Mouse (Mus musculus) cerebellum, adult (tissue): Measurements from ENCODE around the gene Zfp69.

Source experiments
- ATAC-seq: cut with Nextera tagmentation; 2 replicates; pipeline ENCODE4 v1.9.2; 2017; ENCODE audit warnings: mild to moderate bottlenecking, moderate library complexity, mixed read lengths; ENCODE audit not compliant: insufficient number of reproducible peaks, low FRiP score, low TSS enrichment

The Zfp69 gene

GRCm38 (mm10) chr4:120951428-120951973, at the start of gene Zfp69:
Zfp69 (minus strand) TSS chr4:120951699.
- ATAC-seq: peak; percentile 86

GRCm38 (mm10) chr4:121001042-121001441, 49.5 kb upstream of the Zfp69 start:
- ATAC-seq: no peak

GRCm38 (mm10) chr4:120995911-120996310, 44.4 kb upstream of the Zfp69 start:
- ATAC-seq: no peak

- ATAC-seq: no peak
Observed at GRCm38 (mm10) chr4:120993025-120993424, 41.5 kb upstream of the Zfp69 start.

GRCm38 (mm10) chr4:120992284-120992683, 40.8 kb upstream of the Zfp69 start:
- ATAC-seq: no peak

GRCm38 (mm10) chr4:120987319-120987718, 35.8 kb upstream of the Zfp69 start:
- ATAC-seq: no peak

GRCm38 (mm10) chr4:120986446-120986845, 34.9 kb upstream of the Zfp69 start:
- ATAC-seq: no peak

GRCm38 (mm10) chr4:120978221-120978620, 26.7 kb upstream of the Zfp69 start:
- ATAC-seq: no peak

- no peak for ATAC-seq
Observed at GRCm38 (mm10) chr4:120975428-120975734, 23.9 kb upstream of the Zfp69 start.

- ATAC-seq: peak; percentile 57; the same call in 1 of the 2 replicates
Observed at GRCm38 (mm10) chr4:120974711-120975427, 23.4 kb upstream of the Zfp69 start.

GRCm38 (mm10) chr4:120971842-120972241, 20.3 kb upstream of the Zfp69 start:
- no peak for ATAC-seq

GRCm38 (mm10) chr4:120969382-120970146, 18.1 kb upstream of the Zfp69 start:
- no peak for ATAC-seq

- ATAC-seq: peak; percentile 36; the same call in 1 of the 2 replicates
Observed at GRCm38 (mm10) chr4:120968486-120968885, 17.0 kb upstream of the Zfp69 start.

- no peak for ATAC-seq
Observed at GRCm38 (mm10) chr4:120955586-120955985, 4.1 kb upstream of the Zfp69 start.

- no peak for ATAC-seq
Observed at GRCm38 (mm10) chr4:120953667-120954066, 2.2 kb upstream of the Zfp69 start.

GRCm38 (mm10) chr4:120953038-120953437, 1.5 kb upstream of the Zfp69 start:
- ATAC-seq: no peak

- no peak for ATAC-seq
Observed at GRCm38 (mm10) chr4:120952163-120952562, 664 bp upstream of the Zfp69 start.

GRCm38 (mm10) chr4:120950763-120951427, 604 bp downstream of the Zfp69 start:
- no peak for ATAC-seq

GRCm38 (mm10) chr4:120948938-120949337, 2.6 kb downstream of the Zfp69 start:
- no peak for ATAC-seq

GRCm38 (mm10) chr4:120935006-120935405, 16.5 kb downstream of the Zfp69 start:
- ATAC-seq: no peak

GRCm38 (mm10) chr4:120930736-120931135, 20.8 kb downstream of the Zfp69 start:
- no peak for ATAC-seq
